24 mouse cellular contexts compared by ENCODE assay signal in genomic region chr14:26542136-26542535, GRCm38 (mm10).
"Had no signal": no experiment of that assay in that cellular context is flagged by ENCODE, and none has a peak within 500 bp of the region (broad histone marks: within the 10 kb centered on the region; RNA-seq: fewer than 3 reads in every experiment).

No protein-coding gene starts in this region.

- H3K27me3 ChIP-seq: embryonic facial prominence, embryonic 12.5 days; embryonic facial prominence, embryonic 13.5 days; embryonic facial prominence, embryonic 15.5 days; forebrain, embryonic 13.5 days; forebrain, embryonic 15.5 days had no signal

- H3K36me3 ChIP-seq: embryonic facial prominence, embryonic 10.5 days; embryonic facial prominence, embryonic 12.5 days; embryonic facial prominence, embryonic 13.5 days; embryonic facial prominence, embryonic 15.5 days; forebrain, embryonic 10.5 days; forebrain, embryonic 12.5 days; forebrain, embryonic 15.5 days had no signal

- H3K4me2 ChIP-seq: embryonic facial prominence, embryonic 12.5 days; embryonic facial prominence, embryonic 13.5 days; embryonic facial prominence, embryonic 15.5 days; forebrain, embryonic 12.5 days; forebrain, embryonic 13.5 days; forebrain, embryonic 15.5 days had no signal

- H3K4me3 ChIP-seq: embryonic facial prominence, embryonic 10.5 days; embryonic facial prominence, embryonic 12.5 days; embryonic facial prominence, embryonic 13.5 days; embryonic facial prominence, embryonic 15.5 days; erythroblast, embryonic 14.5 days; forebrain, embryonic 10.5 days; forebrain, embryonic 12.5 days; forebrain, embryonic 13.5 days; forebrain, embryonic 15.5 days; gastrocnemius, adult 2 months; heart, adult 2 months had no signal

- DNase-seq: cerebellum, adult 9-10 months; cerebellum, adult 9-11 months; cerebellum, postnatal 10 days; cerebellum, postnatal 14 days; cerebellum, postnatal 25 days; cerebellum, postnatal 36 days; embryo, embryonic 11 days; forebrain, postnatal 0 days; gastrocnemius, adult 2 months; gastrocnemius, postnatal 10 days; gastrocnemius, postnatal 14 days; gastrocnemius, postnatal 25 days; gastrocnemius, postnatal 36 days; heart, adult 18-20 months; heart, adult 2 months had no signal
